Mouse (Mus musculus): ENCODE results near the gene Macrod1. TPM values are rescaled to one million over a fixed set of nuclear protein-coding genes. Genes with fewer than 3 reads are reported as not detected.
"Not testable (repeated sequence)": the region's sequence is repeated elsewhere in the genome, so short reads cannot be mapped to it uniquely, and the experiment has no call there.

Macrod1 gene
- total RNA-seq, 1 experiment from 2014 or later: 11.2 TPM

DNA sequence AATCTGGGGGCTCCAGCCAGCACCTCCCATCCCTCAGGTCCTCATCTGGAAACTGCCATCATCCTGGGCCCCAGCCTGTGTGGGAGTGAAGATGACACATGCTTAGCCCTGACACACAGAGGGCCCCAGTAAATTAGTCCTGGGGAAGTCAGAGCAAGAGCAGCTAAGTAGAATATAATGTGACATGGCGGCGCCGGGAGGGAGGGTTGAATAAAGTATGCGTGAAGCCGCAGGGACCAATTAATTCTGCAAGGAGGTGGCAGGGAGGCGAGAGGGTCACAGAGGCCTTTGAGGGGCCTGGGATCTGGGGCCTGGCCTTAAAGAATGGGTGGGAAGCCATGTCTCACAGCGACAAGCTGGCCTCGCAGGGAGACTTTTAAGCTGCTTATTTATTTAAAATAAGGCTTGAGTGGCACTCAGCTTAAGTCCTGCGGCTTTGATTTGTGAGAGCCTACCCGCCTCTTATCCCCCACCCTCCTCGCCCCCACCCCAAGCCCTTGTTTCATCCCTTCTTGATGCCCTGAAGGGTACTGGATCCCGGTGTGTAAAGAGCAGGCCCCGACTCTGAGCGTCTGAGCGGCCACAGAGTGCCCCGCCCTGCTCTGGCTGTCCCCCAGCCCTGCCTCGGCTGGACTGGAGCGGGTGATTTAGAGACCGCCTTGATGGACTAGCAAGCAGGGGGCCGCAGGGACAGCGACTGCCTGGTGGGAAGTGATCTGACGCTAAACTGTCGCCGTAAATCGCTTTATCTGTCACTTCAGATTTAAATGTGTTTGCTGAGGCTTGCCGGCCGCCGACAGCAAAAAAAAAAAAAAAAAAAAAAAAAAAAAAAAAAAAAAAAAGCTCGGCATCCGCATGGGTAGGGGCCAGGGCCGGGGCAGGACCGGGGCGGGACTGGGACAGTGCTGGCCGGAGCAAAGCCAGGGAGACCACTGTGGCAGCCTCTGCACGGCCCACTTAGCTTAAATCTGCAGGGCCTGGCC, 13.5 kb downstream of the Macrod1 start:
- no peak for ATAC-seq (replicated peaks in 1 of 2; ENCODE audit: insufficient read depth in 1 of 2, low FRiP score in 2 of 2, low TSS enrichment in 1 of 2, low read depth in 1 of 2, poor library complexity in 2 of 2, severe bottlenecking in 2 of 2)

GRCm38 (mm10) chr19:7070775-7071174, 14.2 kb downstream of the Macrod1 start:
- ATAC-seq (replicated peaks in 1 of 2; ENCODE audit: insufficient read depth in 1 of 2, low FRiP score in 2 of 2, low TSS enrichment in 1 of 2, low read depth in 1 of 2, poor library complexity in 2 of 2, severe bottlenecking in 2 of 2): no peak

- ATAC-seq (replicated peaks in 1 of 2; ENCODE audit: insufficient read depth in 1 of 2, low FRiP score in 2 of 2, low TSS enrichment in 1 of 2, low read depth in 1 of 2, poor library complexity in 2 of 2, severe bottlenecking in 2 of 2): no peak
These were observed 15.6 kb downstream of the Macrod1 start for GRCm38 (mm10) chr19:7072221-7072620.

DNA sequence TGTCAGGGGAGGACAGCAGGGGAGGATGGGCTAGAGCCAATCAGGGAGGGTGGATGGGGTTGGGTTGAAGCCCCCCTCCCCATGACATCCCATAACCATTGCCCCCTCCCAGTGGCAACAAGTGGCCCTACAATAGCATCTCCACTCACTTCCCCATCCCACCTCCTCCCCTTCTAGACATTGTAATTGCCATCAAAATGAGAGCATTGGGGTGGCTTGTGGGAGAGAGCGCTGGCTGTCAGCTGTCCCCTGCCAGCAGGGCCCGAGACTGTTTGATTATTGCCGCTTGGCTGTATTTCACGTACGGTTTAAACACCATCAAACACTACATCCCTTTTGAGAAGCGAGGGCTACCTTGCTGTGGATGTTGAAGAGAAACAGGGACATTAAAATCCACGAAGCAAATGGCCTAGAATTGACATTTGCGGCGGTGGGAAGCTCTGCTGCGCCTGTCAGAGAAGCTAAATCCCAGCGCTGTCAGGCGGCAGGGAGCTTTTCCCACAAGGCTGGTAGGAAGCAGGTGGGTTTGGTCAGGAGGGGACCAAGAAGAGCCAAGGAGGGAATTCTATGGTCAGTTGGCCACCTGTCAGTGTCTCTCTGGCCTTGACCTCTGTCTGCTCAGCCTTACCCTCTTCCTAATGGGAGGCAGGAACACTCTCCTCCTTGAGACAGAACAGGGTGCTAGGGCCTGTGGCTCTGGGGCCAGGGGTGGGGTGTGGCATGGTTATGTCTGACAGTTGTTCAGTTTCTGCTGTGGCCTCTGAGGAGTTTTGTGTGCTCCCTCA, 17.6 kb downstream of the Macrod1 start:
- ATAC-seq (replicated peaks in 1 of 2; ENCODE audit: insufficient read depth in 1 of 2, low FRiP score in 2 of 2, low TSS enrichment in 1 of 2, low read depth in 1 of 2, poor library complexity in 2 of 2, severe bottlenecking in 2 of 2): no peak

DNA sequence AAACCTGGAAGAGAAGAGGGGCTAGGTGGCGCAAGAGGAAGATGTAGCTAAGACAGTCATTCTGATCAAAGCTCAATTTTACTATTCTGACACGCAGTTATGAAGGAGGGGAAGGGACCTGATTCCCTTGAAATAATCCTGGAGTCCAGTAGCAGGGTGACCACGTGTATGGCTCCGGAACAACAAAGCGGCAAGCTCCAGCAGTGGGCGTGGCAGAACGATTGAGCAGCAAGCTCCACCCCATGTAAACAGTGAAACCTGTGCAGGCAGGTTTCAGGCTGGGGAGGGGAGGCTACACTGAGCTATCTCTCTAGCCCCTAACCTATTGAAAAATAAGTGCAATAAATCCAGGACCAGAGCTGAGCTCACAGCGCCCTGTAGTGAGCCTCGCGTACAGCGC, 18.7 kb downstream of the Macrod1 start:
- not testable (repeated sequence) for ATAC-seq (replicated peaks in 1 of 2; ENCODE audit: insufficient read depth in 1 of 2, low FRiP score in 2 of 2, low TSS enrichment in 1 of 2, low read depth in 1 of 2, poor library complexity in 2 of 2, severe bottlenecking in 2 of 2)

DNA sequence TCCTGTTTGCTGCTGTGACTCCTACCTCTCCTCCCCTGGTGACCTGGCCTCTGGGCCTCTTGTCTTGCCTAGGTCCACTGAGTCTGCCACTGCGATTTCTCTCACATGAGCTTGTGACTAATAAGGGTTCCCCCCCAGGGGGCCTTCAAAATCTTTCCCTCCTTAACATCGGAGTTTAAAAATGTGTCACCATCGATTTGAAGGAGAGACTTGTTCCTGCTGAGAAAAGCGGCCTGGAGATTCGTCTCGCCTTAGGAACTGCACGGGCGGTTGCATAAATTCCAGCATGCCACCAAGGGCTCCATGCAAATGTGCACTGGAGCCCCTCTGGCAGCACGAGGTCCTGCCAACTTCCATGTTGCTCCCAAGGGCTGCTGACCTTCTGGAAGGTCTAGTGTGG, 21.1 kb downstream of the Macrod1 start:
- ATAC-seq (replicated peaks in 1 of 2; ENCODE audit: insufficient read depth in 1 of 2, low FRiP score in 2 of 2, low TSS enrichment in 1 of 2, low read depth in 1 of 2, poor library complexity in 2 of 2, severe bottlenecking in 2 of 2): no peak

DNA sequence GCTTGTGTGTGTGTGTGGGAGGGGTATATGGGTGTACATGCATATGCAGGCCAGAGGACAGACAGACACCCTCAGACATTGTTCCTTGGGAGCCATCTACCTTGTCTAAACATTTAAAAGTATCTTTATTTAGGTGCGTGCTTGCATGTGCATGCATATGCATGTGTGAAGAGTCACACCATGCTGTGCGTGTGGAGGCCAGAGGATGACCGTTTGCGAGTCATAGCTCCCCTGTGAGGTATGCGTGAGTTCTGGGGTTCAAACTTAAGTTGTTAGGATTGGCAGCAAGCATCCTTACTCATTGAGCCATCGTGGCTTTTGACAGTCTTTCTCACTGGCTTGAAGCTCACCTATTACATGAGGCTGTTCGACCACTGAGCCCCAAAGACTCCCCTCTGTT, 21.7 kb downstream of the Macrod1 start:
- ATAC-seq (replicated peaks in 1 of 2; ENCODE audit: insufficient read depth in 1 of 2, low FRiP score in 2 of 2, low TSS enrichment in 1 of 2, low read depth in 1 of 2, poor library complexity in 2 of 2, severe bottlenecking in 2 of 2): no peak

DNA sequence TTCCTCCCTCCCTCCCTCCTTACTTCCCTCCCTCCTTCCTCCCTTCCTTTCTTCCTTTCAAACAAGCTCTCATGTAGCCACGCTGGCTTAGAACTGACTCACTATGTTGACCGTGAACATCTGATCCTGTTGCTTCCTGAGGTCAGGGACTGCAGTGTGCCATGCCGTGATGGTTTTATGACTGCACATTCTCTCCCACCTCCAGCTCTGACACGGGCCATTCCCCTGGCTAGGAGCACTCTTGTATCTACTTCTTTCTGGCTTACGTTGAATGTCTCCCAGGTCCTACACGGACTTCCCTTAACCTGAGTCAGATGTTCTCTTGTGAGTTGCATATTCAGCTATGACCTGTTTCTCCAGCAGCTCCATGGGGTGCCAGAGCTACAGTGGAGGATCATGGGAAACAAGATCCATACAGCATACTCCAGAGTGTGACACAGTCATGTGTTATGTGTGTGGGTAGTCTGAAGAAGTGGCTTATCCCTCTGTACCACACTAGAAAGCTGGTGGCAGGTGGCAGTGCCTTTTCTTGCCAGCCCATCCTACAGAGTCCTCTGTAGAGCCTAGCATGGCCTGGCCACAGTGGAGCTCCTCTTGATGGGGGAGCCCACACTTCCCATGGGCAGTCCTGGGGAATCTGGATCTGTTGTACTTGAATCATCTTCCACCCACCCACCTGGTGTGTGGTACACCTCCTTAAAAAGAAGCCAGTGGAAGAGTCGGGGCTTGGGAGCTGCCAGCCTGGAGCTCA, 25.1 kb downstream of the Macrod1 start:
- ATAC-seq (replicated peaks in 1 of 2; ENCODE audit: insufficient read depth in 1 of 2, low FRiP score in 2 of 2, low TSS enrichment in 1 of 2, low read depth in 1 of 2, poor library complexity in 2 of 2, severe bottlenecking in 2 of 2): no peak

- ATAC-seq (replicated peaks in 1 of 2; ENCODE audit: insufficient read depth in 1 of 2, low FRiP score in 2 of 2, low TSS enrichment in 1 of 2, low read depth in 1 of 2, poor library complexity in 2 of 2, severe bottlenecking in 2 of 2): no peak
These were observed 26.6 kb downstream of the Macrod1 start for GRCm38 (mm10) chr19:7083035-7083794.

DNA sequence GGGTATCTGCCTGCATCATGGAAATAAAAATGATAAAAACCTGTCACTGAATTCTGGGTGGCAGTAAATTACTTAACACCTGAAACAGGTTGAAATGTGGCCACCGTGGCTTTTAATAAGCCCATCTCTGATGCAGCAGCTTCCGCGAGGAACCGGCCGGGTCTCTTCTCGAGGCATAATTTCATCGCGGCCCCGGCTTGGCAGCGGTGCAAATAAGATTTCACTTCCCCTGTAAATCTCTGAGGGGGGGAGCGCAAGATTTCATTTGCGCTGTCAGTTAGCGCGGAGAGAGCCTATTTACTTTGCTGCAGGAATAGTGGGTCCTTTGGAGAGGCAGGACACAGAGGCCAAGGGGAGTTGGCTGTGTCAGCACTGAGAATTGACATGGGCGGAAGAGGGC, 28.1 kb downstream of the Macrod1 start:
- ATAC-seq (replicated peaks in 1 of 2; ENCODE audit: insufficient read depth in 1 of 2, low FRiP score in 2 of 2, low TSS enrichment in 1 of 2, low read depth in 1 of 2, poor library complexity in 2 of 2, severe bottlenecking in 2 of 2): no peak

DNA sequence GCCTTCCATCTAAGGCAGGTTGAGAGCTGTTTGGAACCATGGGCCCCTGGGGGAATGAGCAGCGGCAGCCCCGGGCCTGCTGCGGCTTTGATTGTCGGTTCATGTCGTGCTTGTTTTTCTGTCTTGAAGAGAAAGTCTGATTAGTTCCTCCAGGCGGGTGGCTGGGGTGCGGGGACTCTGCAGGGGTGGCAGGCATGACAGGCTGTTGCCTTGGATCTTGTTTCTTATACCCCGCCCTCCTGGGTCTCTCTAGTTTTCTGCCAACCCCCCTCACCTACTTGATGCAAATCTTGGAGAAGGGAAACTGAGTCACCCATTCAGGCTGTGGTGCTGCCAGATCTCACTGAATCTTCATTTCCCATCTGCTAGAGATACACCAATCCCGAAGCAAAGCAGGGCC, 31.9 kb downstream of the Macrod1 start:
- ATAC-seq (replicated peaks in 1 of 2; ENCODE audit: insufficient read depth in 1 of 2, low FRiP score in 2 of 2, low TSS enrichment in 1 of 2, low read depth in 1 of 2, poor library complexity in 2 of 2, severe bottlenecking in 2 of 2): peak in 1 of 2 experiments; percentile 19; a peak in 2 of 4 replicates

DNA sequence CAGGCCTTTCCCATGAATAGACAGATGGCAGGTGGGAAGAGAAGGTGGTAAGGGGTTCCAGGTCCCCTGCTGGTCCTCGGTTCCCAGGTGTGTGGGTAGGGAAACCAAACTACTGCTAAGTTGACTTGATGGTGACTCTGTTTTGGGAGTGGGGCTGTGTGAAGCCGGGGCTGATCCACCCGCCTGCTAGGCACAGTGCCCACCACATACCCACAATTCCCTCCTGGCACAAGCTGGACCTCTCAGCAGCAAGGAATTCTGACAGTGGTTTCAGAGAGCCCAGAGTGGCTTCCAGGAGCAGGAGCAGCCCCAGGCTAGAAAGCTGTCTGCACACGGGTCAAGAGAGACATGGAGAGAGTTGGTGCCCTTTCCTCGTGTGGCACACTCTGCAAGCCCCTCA, 32.4 kb downstream of the Macrod1 start:
- ATAC-seq (replicated peaks in 1 of 2; ENCODE audit: insufficient read depth in 1 of 2, low FRiP score in 2 of 2, low TSS enrichment in 1 of 2, low read depth in 1 of 2, poor library complexity in 2 of 2, severe bottlenecking in 2 of 2): no peak

DNA sequence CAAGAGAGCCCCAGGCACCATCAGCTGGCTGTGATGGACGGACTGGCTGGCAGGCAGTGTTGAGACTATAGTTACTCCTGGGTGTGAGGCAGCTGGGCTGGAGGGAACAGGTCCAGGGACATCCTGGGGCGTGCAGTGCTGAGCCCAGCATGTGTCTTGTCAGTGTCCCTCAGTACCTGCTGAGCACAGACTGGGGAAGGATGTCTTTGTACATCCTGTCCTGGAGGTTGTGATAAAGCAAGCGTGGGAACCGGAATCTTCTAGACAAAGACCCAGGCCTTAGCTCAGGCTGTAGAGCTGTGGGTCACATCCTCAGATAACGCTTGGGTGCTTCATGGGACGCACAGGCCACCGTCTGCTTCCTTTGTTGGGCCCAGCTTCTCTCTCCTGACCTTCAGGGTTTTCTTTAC, 33.2 kb downstream of the Macrod1 start:
- ATAC-seq (replicated peaks in 1 of 2; ENCODE audit: insufficient read depth in 1 of 2, low FRiP score in 2 of 2, low TSS enrichment in 1 of 2, low read depth in 1 of 2, poor library complexity in 2 of 2, severe bottlenecking in 2 of 2): no peak

DNA sequence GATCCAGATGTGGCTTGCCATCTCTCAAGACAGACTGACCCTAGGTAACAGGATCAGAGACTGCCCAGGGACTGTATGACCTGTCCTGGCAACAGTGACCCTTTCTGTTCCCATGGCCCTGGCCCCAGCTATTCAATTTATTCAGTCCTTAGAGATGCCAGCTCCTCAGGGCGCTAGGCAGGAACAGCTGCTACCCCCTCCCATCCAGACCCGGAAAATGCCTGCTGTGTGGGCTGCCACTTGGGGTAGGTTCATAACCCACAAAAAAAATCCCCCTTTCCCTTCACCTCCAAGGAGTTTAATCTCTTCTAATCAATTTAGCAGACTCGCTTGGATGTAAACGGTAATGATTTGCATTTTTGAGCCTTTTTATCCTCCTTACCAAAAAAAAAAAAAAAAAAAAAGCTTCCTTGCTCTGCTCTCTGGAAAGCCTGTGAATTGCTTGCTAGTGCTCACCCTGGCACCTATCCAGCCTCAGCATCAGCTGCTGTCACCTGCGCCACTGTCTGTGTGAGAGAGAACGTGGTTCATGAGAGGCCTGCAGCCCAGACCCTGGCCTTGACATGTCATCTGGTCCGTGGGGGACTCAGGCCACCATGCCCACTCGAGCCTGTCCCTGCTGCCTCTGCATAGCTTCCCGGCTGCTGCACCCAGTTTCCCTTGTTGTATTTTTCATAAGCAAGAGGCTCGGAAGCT, 33.9 kb downstream of the Macrod1 start:
- no peak for ATAC-seq (replicated peaks in 1 of 2; ENCODE audit: insufficient read depth in 1 of 2, low FRiP score in 2 of 2, low TSS enrichment in 1 of 2, low read depth in 1 of 2, poor library complexity in 2 of 2, severe bottlenecking in 2 of 2)

DNA sequence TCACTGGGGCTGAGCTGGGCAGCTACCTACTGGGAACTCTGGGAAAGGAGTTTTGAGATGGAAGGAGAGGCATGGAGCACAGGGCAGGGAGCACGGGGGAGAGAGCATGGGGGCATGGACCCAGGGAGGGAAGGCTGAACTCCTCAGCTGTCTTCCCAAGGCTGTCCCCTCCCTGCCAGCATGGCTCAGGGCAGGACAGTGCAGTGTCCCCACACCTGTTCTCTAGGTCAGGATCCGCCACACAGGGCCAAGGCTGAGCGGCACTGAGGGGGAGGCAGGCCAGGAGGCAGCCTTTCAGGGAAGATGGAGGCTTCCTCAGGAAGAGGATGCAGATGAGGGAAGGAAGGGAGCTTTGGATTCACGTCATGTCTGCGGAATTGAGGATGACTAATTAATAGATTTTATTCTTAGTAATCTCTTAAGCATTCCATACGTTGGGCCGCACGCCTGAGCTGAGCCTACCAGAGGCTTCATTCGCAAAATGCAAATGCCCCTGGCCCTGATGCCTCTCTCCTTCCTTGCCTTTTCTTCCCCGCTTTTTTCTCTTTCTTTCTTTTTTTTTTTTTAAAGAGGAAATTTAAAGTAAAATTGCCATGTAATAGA, 34.9 kb downstream of the Macrod1 start:
- ATAC-seq (replicated peaks in 1 of 2; ENCODE audit: insufficient read depth in 1 of 2, low FRiP score in 2 of 2, low TSS enrichment in 1 of 2, low read depth in 1 of 2, poor library complexity in 2 of 2, severe bottlenecking in 2 of 2): no peak

DNA sequence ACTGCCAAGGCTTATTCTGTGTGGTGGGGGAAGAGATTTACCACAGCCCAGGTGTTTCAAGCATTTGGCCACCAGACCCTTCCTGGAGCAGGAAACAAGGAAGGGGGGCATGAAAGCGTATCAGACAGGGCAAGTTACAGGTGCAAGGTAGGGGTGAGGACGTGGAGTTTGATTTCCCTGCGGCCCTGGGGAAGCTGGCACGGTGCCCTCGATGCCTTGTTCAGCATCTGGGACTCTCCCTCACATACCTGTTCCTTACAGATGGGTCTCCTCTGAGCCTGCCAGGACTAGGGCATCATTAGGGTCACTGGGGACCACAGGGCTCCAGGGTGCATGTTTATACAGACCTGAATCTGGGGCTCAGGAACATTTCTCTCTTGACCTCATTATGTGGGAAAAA, 36.1 kb downstream of the Macrod1 start:
- no peak for ATAC-seq (replicated peaks in 1 of 2; ENCODE audit: insufficient read depth in 1 of 2, low FRiP score in 2 of 2, low TSS enrichment in 1 of 2, low read depth in 1 of 2, poor library complexity in 2 of 2, severe bottlenecking in 2 of 2)

Measured in hematopoietic stem cell, adult 5-6 weeks (primary cell).